Mouse (Mus musculus) hindbrain, embryonic 14.5 days (tissue): ENCODE measurements around the gene Mad1l1. TPM values are rescaled to one million over a fixed set of nuclear protein-coding genes. Genes with fewer than 3 reads are reported as not detected.

Experiments
- ATAC-seq: fragments of 200-750 bp; cut with Nextera tagmentation; 2 replicates; pipeline ENCODE4 v1.8.0; 2017; ENCODE audit warnings: moderate number of reproducible peaks, mild to moderate bottlenecking, moderate TSS enrichment, moderate library complexity; ENCODE audit not compliant: low FRiP score
- DNase-seq: peaks from one replicate; pipeline ENCODE4 v3.0.0-alpha.2; 2015; ENCODE audit warnings: low spot score
- H3K27ac ChIP-seq: fragments of 300-500 bp; sonication (generic); 2 replicates; pipeline ENCODE4 v1.5.1; 2014; ENCODE audit warnings: mild to moderate bottlenecking, moderate library complexity
- H3K27me3 ChIP-seq: fragments of 300-500 bp; sonication (generic); 2 replicates; pipeline ENCODE4 v1.6.1; 2014; ENCODE audit warnings: mild to moderate bottlenecking, low read length, mixed read lengths; ENCODE audit not compliant: control insufficient read depth, insufficient read depth
- H3K36me3 ChIP-seq: fragments of 300-500 bp; sonication (generic); replicated peaks from 2 replicates; pipeline ENCODE4 v1.6.1; 2014; ENCODE audit not compliant: control insufficient read depth, insufficient read depth
- H3K4me1 ChIP-seq: fragments of 300-500 bp; sonication (generic); replicated peaks from 2 replicates; pipeline ENCODE4 v1.6.1; 2014; ENCODE audit warnings: antibody characterized with exemption, low read length, mixed read lengths; ENCODE audit not compliant: control insufficient read depth, insufficient read depth
- H3K4me2 ChIP-seq: fragments of 300-500 bp; sonication (generic); replicated peaks from 2 replicates; pipeline ENCODE4 v1.6.1; 2014; ENCODE audit warnings: mild to moderate bottlenecking, moderate library complexity
- H3K4me3 ChIP-seq: fragments of 300-500 bp; sonication (generic); replicated peaks from 2 replicates; pipeline ENCODE4 v1.5.1; 2014; ENCODE audit warnings: mild to moderate bottlenecking, low read length
- H3K9ac ChIP-seq: fragments of 300-500 bp; sonication (generic); 2 replicates; pipeline ENCODE4 v1.6.1; 2014
- H3K9me3 ChIP-seq: fragments of 300-500 bp; sonication (generic); 2 replicates; pipeline ENCODE4 v1.6.1; 2016; ENCODE audit warnings: low read length; ENCODE audit not compliant: control insufficient read depth
- WGBS: fragments of 180-500 bp; shearing (Covaris S2); extraction: QIAGEN DNeasy Blood & Tissue Kit; methylation state at CpG from one replicate; pipeline ENCODE4 v1.1.7; 2014; 5-methylcytosine and 5-hydroxymethylcytosine counted together
- polyA plus RNA-seq: library from polyadenylated mRNA; unstranded; fragments of >200 nt; fragmentation: Nextera tagmentation; extraction: Ambion mirVana; gene quantifications from 2 replicates; pipeline ENCODE4 v1.2.1, GENCODE M21; 2014

Gene Mad1l1
- polyA plus RNA-seq, 1 experiment from 2014 or later = 28.3 TPM

GRCm38 (mm10) chr5:140098711-140099110 is 222.6 kb downstream of the Mad1l1 start:
- peaks cover 25% of the 10 kb centered on the region for H3K4me1 ChIP-seq
- no peaks in the 10 kb centered on the region for H3K27me3 ChIP-seq
- H3K4me3 ChIP-seq = no peak overlapping the region
- no peak overlapping the region for H3K4me2 ChIP-seq
- no peaks in the 10 kb centered on the region for H3K36me3 ChIP-seq
- no peak overlapping the region for H3K9ac ChIP-seq
- DNase-seq (peak; percentile 43), ATAC-seq (no peak)
- WGBS = 82% methylated on average over 5 of the region's 5 CpGs
- no peak overlapping the region for H3K27ac ChIP-seq
- no peaks in the 10 kb centered on the region for H3K9me3 ChIP-seq

- ATAC-seq (peak; percentile 72), DNase-seq (peak; percentile 73)
- H3K4me1 ChIP-seq = peaks cover 25% of the 10 kb centered on the region
- no peak overlapping the region for H3K9ac ChIP-seq
- no peaks in the 10 kb centered on the region for H3K36me3 ChIP-seq
- 21% methylated on average over 2 of the region's 2 CpGs for WGBS
- no peaks in the 10 kb centered on the region for H3K9me3 ChIP-seq
- no peak overlapping the region for H3K4me2 ChIP-seq
- H3K27me3 ChIP-seq = no peaks in the 10 kb centered on the region
- peak overlapping the region; percentile 62 for H3K27ac ChIP-seq
- H3K4me3 ChIP-seq = no peak overlapping the region
Observed at GRCm38 (mm10) chr5:140095203-140095602, 226.1 kb downstream of the Mad1l1 start.

- ATAC-seq (no peak), DNase-seq (no peak)
- Histone ChIP-seq H3K36me3 (no peaks in the 10 kb centered on the region), H3K9ac (no peak overlapping the region), H3K4me3 (no peak overlapping the region), H3K9me3 (no peaks in the 10 kb centered on the region), H3K4me1 (peaks cover 25% of the 10 kb centered on the region), H3K27ac (no peak overlapping the region), H3K4me2 (no peak overlapping the region), H3K27me3 (no peaks in the 10 kb centered on the region)
- WGBS = 68% methylated on average over 8 of the region's 8 CpGs
Observed at GRCm38 (mm10) chr5:140093489-140093888, 227.9 kb downstream of the Mad1l1 start.

GRCm38 (mm10) chr5:140091601-140092000 is 229.8 kb downstream of the Mad1l1 start:
- H3K27ac ChIP-seq = peak overlapping the region; percentile 60; the same call in 1 of the 2 replicates
- peaks cover 25% of the 10 kb centered on the region for H3K4me1 ChIP-seq
- no peaks in the 10 kb centered on the region for H3K9me3 ChIP-seq

DNA sequence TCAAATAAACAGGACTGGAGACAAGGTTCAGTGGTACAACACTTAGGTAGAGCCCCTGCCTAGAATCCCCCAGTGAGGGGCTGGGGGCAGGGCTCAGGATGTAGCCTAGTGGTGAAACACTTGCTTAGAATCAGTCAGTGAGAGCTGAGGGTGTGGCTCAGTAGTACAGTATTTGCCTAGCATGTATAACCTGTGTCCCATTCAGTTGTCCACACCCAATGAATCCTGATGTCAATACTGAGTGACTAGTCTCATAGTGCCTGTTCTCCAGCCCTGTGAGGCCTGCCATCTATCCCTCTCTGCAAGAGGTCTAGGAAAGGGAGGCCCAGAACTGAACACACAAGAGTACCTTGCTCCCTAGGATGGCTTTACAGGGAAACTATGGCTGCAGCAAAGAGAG is 232.1 kb downstream of the Mad1l1 start:
- Histone ChIP-seq H3K27ac (no peak overlapping the region), H3K4me2 (no peak overlapping the region), H3K9me3 (no peaks in the 10 kb centered on the region), H3K4me3 (no peak overlapping the region), H3K36me3 (no peaks in the 10 kb centered on the region), H3K27me3 (no peaks in the 10 kb centered on the region), H3K9ac (no peak overlapping the region), H3K4me1 (peaks cover 11% of the 10 kb centered on the region)
- DNase-seq (no peak), ATAC-seq (no peak)

More at GRCm38 (mm10) chr5:140091601-140092000, 229.8 kb downstream of the Mad1l1 start:
- DNase-seq (peak; percentile 34), ATAC-seq (peak; percentile 61; the same call in 1 of the 2 replicates)
- 43% methylated on average over 11 of the region's 11 CpGs for WGBS
- H3K4me3 ChIP-seq = no peak overlapping the region
- H3K4me2 ChIP-seq = no peak overlapping the region
- no peaks in the 10 kb centered on the region for H3K36me3 ChIP-seq
- H3K9ac ChIP-seq = no peak overlapping the region
- no peaks in the 10 kb centered on the region for H3K27me3 ChIP-seq

GRCm38 (mm10) chr5:140087242-140087641 is 234.1 kb downstream of the Mad1l1 start:
- no peak for ATAC-seq
- no peak for DNase-seq
- 91% methylated on average over 7 of the region's 7 CpGs for WGBS

DNA sequence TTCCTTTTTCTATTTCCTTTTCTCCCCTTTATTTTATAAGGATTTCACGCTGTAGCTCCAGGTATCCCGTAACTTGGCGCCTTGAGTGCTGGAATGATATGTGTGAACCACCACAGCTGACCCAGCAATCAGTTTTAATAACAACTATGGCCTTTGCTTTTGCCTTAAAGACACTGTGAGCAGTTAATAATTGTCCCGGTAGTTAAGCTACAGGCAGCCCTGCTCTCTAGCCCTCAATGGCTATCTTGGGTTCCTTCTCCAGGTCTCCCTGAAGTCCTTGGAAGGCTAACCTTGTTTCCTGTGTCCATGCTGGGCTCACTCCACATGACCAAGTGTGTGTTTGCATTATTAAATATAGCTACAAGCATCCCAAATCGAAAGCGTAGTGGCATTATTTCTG is 237.0 kb downstream of the Mad1l1 start:
- Histone ChIP-seq H3K4me2 (no peak overlapping the region), H3K9me3 (no peaks in the 10 kb centered on the region), H3K4me1 (peaks cover 10% of the 10 kb centered on the region; the same call in 1 of the 2 replicates), H3K9ac (no peak overlapping the region), H3K36me3 (no peaks in the 10 kb centered on the region), H3K27ac (no peak overlapping the region), H3K4me3 (no peak overlapping the region), H3K27me3 (no peaks in the 10 kb centered on the region)
- DNase-seq (no peak), ATAC-seq (no peak)
- WGBS = 91% methylated on average over 6 of the region's 6 CpGs

More at GRCm38 (mm10) chr5:140087242-140087641, 234.1 kb downstream of the Mad1l1 start:
- peaks cover 8% of the 10 kb centered on the region; the same call in 1 of the 2 replicates for H3K4me1 ChIP-seq
- no peak overlapping the region for H3K9ac ChIP-seq
- no peaks in the 10 kb centered on the region for H3K9me3 ChIP-seq
- no peak overlapping the region for H3K27ac ChIP-seq
- H3K27me3 ChIP-seq = no peaks in the 10 kb centered on the region
- no peak overlapping the region for H3K4me3 ChIP-seq
- no peak overlapping the region for H3K4me2 ChIP-seq
- no peaks in the 10 kb centered on the region for H3K36me3 ChIP-seq

GRCm38 (mm10) chr5:140083911-140084310 is 237.4 kb downstream of the Mad1l1 start:
- Histone ChIP-seq H3K4me2 (no peak overlapping the region), H3K36me3 (no peaks in the 10 kb centered on the region), H3K4me3 (no peak overlapping the region), H3K4me1 (peaks cover 10% of the 10 kb centered on the region; the same call in 1 of the 2 replicates), H3K27ac (no peak overlapping the region), H3K27me3 (no peaks in the 10 kb centered on the region), H3K9me3 (no peaks in the 10 kb centered on the region), H3K9ac (no peak overlapping the region)
- DNase-seq (no peak), ATAC-seq (no peak)
- 71% methylated on average over 5 of the region's 5 CpGs for WGBS

DNA sequence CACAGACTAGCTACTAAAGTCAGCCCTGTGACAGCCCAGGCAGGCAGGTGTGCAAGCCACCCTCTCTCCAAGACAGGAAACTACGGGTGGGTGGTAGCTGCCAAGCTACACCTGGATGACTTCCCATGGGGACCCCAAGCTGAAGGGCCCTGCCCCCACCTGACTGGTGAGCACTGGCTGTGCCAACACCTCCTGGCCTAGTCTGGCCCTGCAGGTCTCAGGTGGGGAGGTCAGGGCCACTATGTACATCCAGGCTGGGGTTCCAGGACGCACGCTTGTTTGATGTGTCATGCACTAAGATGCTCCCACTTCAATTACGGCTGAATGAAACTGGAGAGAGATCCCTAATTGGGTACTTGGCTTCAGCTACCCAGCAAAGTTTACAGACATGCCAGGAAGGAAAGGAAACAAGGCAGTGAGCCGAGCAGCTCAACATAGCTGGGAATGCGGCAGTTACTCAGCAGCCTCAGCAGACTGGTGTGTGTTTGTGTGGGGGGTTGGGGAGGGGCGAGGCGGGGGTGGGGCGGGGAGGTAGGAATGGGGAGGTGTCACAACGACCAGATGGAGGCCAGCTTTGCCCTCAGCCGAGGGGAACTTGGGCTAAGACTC is 239.0 kb downstream of the Mad1l1 start:
- WGBS = 56% methylated on average over 11 of the region's 11 CpGs
- Histone ChIP-seq H3K4me2 (no peak overlapping the region), H3K9me3 (no peaks in the 10 kb centered on the region), H3K27ac (no peak overlapping the region), H3K4me3 (no peak overlapping the region), H3K27me3 (no peaks in the 10 kb centered on the region), H3K4me1 (peaks cover 16% of the 10 kb centered on the region; the same call in 1 of the 2 replicates), H3K9ac (no peak overlapping the region), H3K36me3 (no peaks in the 10 kb centered on the region)
- DNase-seq (no peak), ATAC-seq (no peak)
